Mouse (Mus musculus): ENCODE results near the gene 2010003K11Rik.

- no peak for TF ChIP-seq POLR2A (IDR thresholded peaks at IDR 0.05; ENCODE audit: extremely low read depth, insufficient read depth, low read length)
- TF ChIP-seq CTCF (IDR thresholded peaks at IDR 0.05; ENCODE audit: extremely low read depth, insufficient read depth, low read length) = no peak
Observed at GRCm38 (mm10) chr19:4450666-4451065, 47.7 kb downstream of the 2010003K11Rik start.
